Mouse (Mus musculus): ENCODE results near the gene Btbd35f12.
"Not testable (repeated sequence)": the region's sequence is repeated elsewhere in the genome, so short reads cannot be mapped to it uniquely, and the experiment has no call there.

Gene Btbd35f12

GRCm38 (mm10) chrX:33313079-33313478 is at the start of gene Btbd35f12:
TSS of gene Btbd35f12 (plus strand) at chrX:33313379.
- DNase-seq (ENCODE audit: low spot score), result not testable (repeated sequence)

GRCm38 (mm10) chrX:33353254-33353653 is 40.1 kb downstream of the Btbd35f12 start:
- not testable (repeated sequence) for DNase-seq (ENCODE audit: low spot score)
